Comparison of ENCODE assay signal across 8 mouse cellular contexts in genomic region chr2:168154090-168154881, GRCm38 (mm10). TPM values are rescaled to one million over a fixed set of nuclear protein-coding genes. Genes with fewer than 3 reads are reported as not detected.
DNase-seq lines count a peak whose midpoint lies in the region; ATAC-seq lines count a peak whose summit lies in the region.

No protein-coding gene starts in this region.

- H3K4me3 ChIP-seq in embryonic facial prominence, embryonic 12.5 days = peak overlapping the region; percentile 15; the same call in 1 of the 2 replicates
- peak overlapping the region; percentile 2; the same call in 1 of the 2 replicates for H3K4me3 ChIP-seq in limb, embryonic 12.5 days (replicated peaks)
- no peak overlapping the region for H3K4me3 ChIP-seq in midbrain, embryonic 15.5 days

- peak; percentile 31 for DNase-seq in cerebellum, adult 11-12 months
- peak; percentile 41 to 64 for DNase-seq in heart, adult 18-20 months
- DNase-seq in kidney, adult 18-20 months = peak; percentile 74
- peak; percentile 46 to 57 for DNase-seq in spleen, adult 18-20 months

- 18% methylated on average over 14 of the region's 14 CpGs for WGBS in embryonic facial prominence, embryonic 12.5 days
- 18% methylated on average over 14 of the region's 14 CpGs for WGBS in limb, embryonic 12.5 days
- 17% methylated on average over 14 of the region's 14 CpGs for WGBS in midbrain, embryonic 15.5 days

- peaks cover 24% of the 10 kb centered on the region for H3K4me1 ChIP-seq in embryonic facial prominence, embryonic 12.5 days
- peaks cover 35% of the 10 kb centered on the region for H3K4me1 ChIP-seq in limb, embryonic 12.5 days (replicated peaks)
- peaks cover 11% of the 10 kb centered on the region for H3K4me1 ChIP-seq in midbrain, embryonic 15.5 days

- ATAC-seq in cerebellum, adult (ENCODE audit: insufficient number of reproducible peaks, low FRiP score, low TSS enrichment) = no peak
- peak; percentile 79 for ATAC-seq in embryonic facial prominence, embryonic 12.5 days (ENCODE audit: insufficient number of reproducible peaks, insufficient read depth, low FRiP score, low TSS enrichment)
- peak; percentile 86 for ATAC-seq in limb, embryonic 12.5 days (ENCODE audit: insufficient number of reproducible peaks, insufficient read depth, low FRiP score, low TSS enrichment, low read depth)
- peak; percentile 84 for ATAC-seq in midbrain, embryonic 15.5 days (replicated peaks)

- H3K9me3 ChIP-seq in embryonic facial prominence, embryonic 12.5 days = no peaks in the 10 kb centered on the region
- no peaks in the 10 kb centered on the region for H3K9me3 ChIP-seq in limb, embryonic 12.5 days
- no peaks in the 10 kb centered on the region for H3K9me3 ChIP-seq in midbrain, embryonic 15.5 days

- no peaks in the 10 kb centered on the region for H3K36me3 ChIP-seq in embryonic facial prominence, embryonic 12.5 days
- H3K36me3 ChIP-seq in limb, embryonic 12.5 days = no peaks in the 10 kb centered on the region
- H3K36me3 ChIP-seq in midbrain, embryonic 15.5 days (replicated peaks) = no peaks in the 10 kb centered on the region

- H3K9ac ChIP-seq in embryonic facial prominence, embryonic 12.5 days = 0 out of 2 replicates have a peak overlapping the region, but pooled peaks have one; percentile 3
- H3K9ac ChIP-seq in limb, embryonic 12.5 days (replicated peaks) = no peak overlapping the region
- H3K9ac ChIP-seq in midbrain, embryonic 15.5 days = no peak overlapping the region

- H3K27me3 ChIP-seq in embryonic facial prominence, embryonic 12.5 days = no peaks in the 10 kb centered on the region
- no peaks in the 10 kb centered on the region for H3K27me3 ChIP-seq in limb, embryonic 12.5 days
- H3K27me3 ChIP-seq in midbrain, embryonic 15.5 days (replicated peaks) = no peaks in the 10 kb centered on the region

- H3K4me2 ChIP-seq in embryonic facial prominence, embryonic 12.5 days (replicated peaks) = peak overlapping the region; percentile 29
- peak overlapping the region; percentile 33 for H3K4me2 ChIP-seq in limb, embryonic 12.5 days
- peak overlapping the region; percentile 18 for H3K4me2 ChIP-seq in midbrain, embryonic 15.5 days

- H3K27ac ChIP-seq in embryonic facial prominence, embryonic 12.5 days = peak overlapping the region; percentile 77
- peak overlapping the region; percentile 84 for H3K27ac ChIP-seq in limb, embryonic 12.5 days
- peak overlapping the region; percentile 51 for H3K27ac ChIP-seq in midbrain, embryonic 15.5 days

RNA-seq across cellular contexts. Expression of gene Adnp, which starts 52.6 kb away (rescaled TPM):
- polyA plus RNA-seq in embryonic facial prominence, embryonic 12.5 days (2016; fragmentation: Nextera tagmentation; extraction: Ambion mirVana) = 10.9 and 20.4 TPM in 2 replicates
- 10 to 100 TPM; 29.3 to 29.4 TPM for total RNA-seq in heart, adult 18-20 months (2021)
- 6.1 and 26.0 TPM in 2 replicates for polyA plus RNA-seq in limb, embryonic 12.5 days (2016; fragmentation: Nextera tagmentation; extraction: Ambion mirVana)
- polyA plus RNA-seq in midbrain, embryonic 15.5 days (2015; fragmentation: Nextera tagmentation; extraction: Ambion mirVana) = 13.9 and 15.9 TPM in 2 replicates
